Mouse (Mus musculus) ES-E14 (cell line): ENCODE data around the gene Stam2. TPM values are rescaled to one million over a fixed set of nuclear protein-coding genes. Genes with fewer than 3 reads are reported as not detected.

Source experiments
- DNase-seq: peaks from one replicate; pipeline ENCODE4 v3.0.0-alpha.2; 2013; ENCODE audit warnings: low read depth, low spot score
- H3K27ac ChIP-seq: 2 replicates; pipeline ENCODE4 v1.5.1; 2012; ENCODE audit warnings: low read depth, mild to moderate bottlenecking, low read length, moderate library complexity, mixed read lengths; ENCODE audit not compliant: poor library complexity, insufficient read depth, severe bottlenecking
- H3K36me3 ChIP-seq: 2 replicates; pipeline ENCODE4 v1.6.1; 2012; ENCODE audit warnings: mild to moderate bottlenecking, low read length, moderate library complexity, mixed read lengths; ENCODE audit not compliant: control insufficient read depth, poor library complexity, insufficient read depth, severe bottlenecking
- H3K4me1 ChIP-seq, 2 experiments: fragments of 150-350 bp in 1 of 2; sonication (generic) in 1 of 2; 2 replicates each; pipeline ENCODE4 v1.6.1; 2012; ENCODE audit warnings: low read length in 2 of 2, mild to moderate bottlenecking in 1 of 2, mixed read lengths in 1 of 2; ENCODE audit not compliant: control insufficient read depth in 2 of 2, insufficient read depth in 2 of 2, poor library complexity in 1 of 2
- H3K4me3 ChIP-seq, 2 experiments: fragments of 150-350 bp in 1 of 2; sonication (generic) in 1 of 2; 2 replicates each; pipeline ENCODE4 v1.5.1; 2012; ENCODE audit warnings: low read length in 2 of 2, low read depth in 1 of 2, mild to moderate bottlenecking in 1 of 2, mixed read lengths in 1 of 2; ENCODE audit not compliant: insufficient read depth in 1 of 2, poor library complexity in 1 of 2, severe bottlenecking in 1 of 2
- H3K9ac ChIP-seq: 2 replicates; pipeline ENCODE4 v1.6.1; 2012; ENCODE audit warnings: low read depth, mild to moderate bottlenecking, low read length, mixed read lengths; ENCODE audit not compliant: poor library complexity, insufficient read depth, severe bottlenecking
- H3K9me3 ChIP-seq: fragments of 150-350 bp; sonication (generic); 2 replicates; pipeline ENCODE4 v1.6.1; 2012; ENCODE audit warnings: low read depth, mild to moderate bottlenecking, low read length; ENCODE audit not compliant: control insufficient read depth, insufficient read depth
- CHD2 ChIP-seq: IDR thresholded peaks from 2 replicates; pipeline ENCODE4 v1.6.1; 2014; ENCODE audit warnings: mild to moderate bottlenecking, low read depth, low read length, inconsistent platforms
- HCFC1 ChIP-seq: IDR thresholded peaks from 2 replicates; pipeline ENCODE4 v1.6.1; 2012; ENCODE audit warnings: low read length, inconsistent platforms, borderline replicate concordance; ENCODE audit not compliant: insufficient read depth
- MAFK ChIP-seq: IDR thresholded peaks from 2 replicates; pipeline ENCODE4 v1.6.1; 2014; ENCODE audit warnings: mild to moderate bottlenecking, low read depth, low read length, inconsistent platforms; ENCODE audit not compliant: insufficient read depth
- ZC3H11A ChIP-seq: IDR thresholded peaks from 2 replicates; pipeline ENCODE4 v1.6.1; 2012; ENCODE audit warnings: low read depth, mild to moderate bottlenecking, inconsistent platforms, low read length, borderline replicate concordance
- ZNF384 ChIP-seq: IDR thresholded peaks from 2 replicates; pipeline ENCODE4 v1.6.1; 2012; ENCODE audit warnings: low read depth, low read length, inconsistent platforms
- in situ Hi-C, 2 experiments: fragments of 600-800 bp; cut with MboI; formaldehyde crosslinking; loops; one replicate each; pipeline ENCODE4 v1.15.1; 2025; ENCODE audit warnings: low sequenced_read_pairs in 2 of 2, inconsistent platforms in 1 of 2; ENCODE audit not compliant: unreplicated experiment in 2 of 2
- total RNA-seq: library from RNA; depleted of rRNA; stranded (reverse); fragments of 300-350 nt; gene quantifications from 2 replicates; pipeline ENCODE4 v1.2.3, GENCODE M21; 2012

Stam2 gene
- total RNA-seq, 1 experiment = 24.5 TPM

DNA sequence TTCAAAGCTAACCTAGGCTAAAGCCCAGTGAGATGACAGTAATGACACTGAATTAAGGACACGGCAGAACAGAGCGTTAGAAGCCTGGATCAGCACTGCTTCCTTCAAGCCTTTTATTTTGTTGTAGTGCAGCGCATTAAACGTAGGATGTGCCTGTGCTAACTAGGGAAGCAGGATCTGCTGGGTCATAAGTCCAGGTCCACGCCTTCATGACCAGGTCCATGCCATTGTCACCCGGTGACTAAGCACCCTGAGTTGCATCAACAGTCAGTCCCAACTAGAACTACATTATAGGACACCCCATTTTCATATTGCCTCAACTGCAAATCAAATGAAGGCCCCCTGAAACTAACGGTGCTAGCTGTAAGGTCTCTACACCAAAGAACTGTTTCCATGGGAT lies 7.6 kb downstream of the Stam2 start:
- in situ Hi-C loops = no loop called here
- H3K4me3 ChIP-seq = no peak overlapping the region
- peaks cover 0 to 4% of the 10 kb centered on the region in 2 experiments; a peak in 2 of 4 replicates for H3K4me1 ChIP-seq
- no peaks in the 10 kb centered on the region; the same call in 1 of the 2 replicates for H3K36me3 ChIP-seq
- TF ChIP-seq CHD2 = no peak
- no peak for TF ChIP-seq ZC3H11A
- no peak for TF ChIP-seq ZNF384
- no peak for TF ChIP-seq MAFK
- TF ChIP-seq HCFC1 = no peak
- no peak overlapping the region for H3K27ac ChIP-seq
- no peak for DNase-seq
- no peaks in the 10 kb centered on the region for H3K9me3 ChIP-seq
- no peak overlapping the region for H3K9ac ChIP-seq

DNA sequence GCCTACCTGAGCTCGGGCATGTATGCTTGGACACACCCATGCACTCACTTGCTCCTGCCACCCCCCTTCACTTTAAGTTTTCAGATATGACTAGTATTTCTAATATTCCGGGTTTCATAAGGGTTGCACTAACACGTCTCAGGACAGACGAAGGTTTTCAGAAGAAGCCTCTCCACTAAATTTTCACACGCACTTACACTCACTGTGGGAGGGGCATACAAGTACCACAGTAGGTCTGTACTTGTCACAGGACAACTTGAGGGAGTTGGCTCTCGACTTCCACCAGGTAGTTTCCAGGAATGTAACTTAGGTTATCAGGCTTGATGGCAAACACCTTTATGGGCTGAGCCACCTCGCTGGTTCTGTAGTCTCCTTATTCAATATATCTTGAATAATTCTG lies 8.4 kb downstream of the Stam2 start:
- Histone ChIP-seq H3K4me3 (no peak overlapping the region), H3K36me3 (no peaks in the 10 kb centered on the region; the same call in 1 of the 2 replicates), H3K27ac (no peak overlapping the region), H3K9me3 (no peaks in the 10 kb centered on the region), H3K9ac (no peak overlapping the region), H3K4me1 (peaks cover 0 to 4% of the 10 kb centered on the region in 2 experiments; a peak in 2 of 4 replicates)
- in situ Hi-C loops = no loop called here
- DNase-seq = no peak
- TF ChIP-seq CHD2 (no peak), ZC3H11A (no peak)

DNA sequence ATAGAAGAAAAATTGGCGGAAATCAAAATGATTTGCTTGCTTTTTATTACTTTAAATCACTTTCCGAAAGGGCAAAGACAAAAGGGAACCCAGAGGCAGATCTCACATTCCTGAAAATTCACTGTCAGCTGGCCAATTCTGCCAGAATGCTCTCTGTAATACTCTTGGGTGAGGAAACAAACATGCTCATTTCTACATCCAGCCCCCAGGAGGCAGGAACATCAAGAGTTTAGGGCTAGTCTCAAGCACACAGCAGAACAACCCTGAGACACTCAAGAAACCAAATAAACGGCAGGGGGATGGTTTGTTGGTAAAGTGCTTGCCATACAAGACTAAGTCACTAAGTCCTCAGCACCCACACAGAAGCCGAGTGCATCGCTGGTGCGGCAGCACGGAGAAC lies 9.5 kb downstream of the Stam2 start:
- TF ChIP-seq MAFK (no peak), CHD2 (no peak)
- H3K4me3 ChIP-seq = no peak overlapping the region
- no peak overlapping the region for H3K9ac ChIP-seq
- no peak for DNase-seq
- H3K9me3 ChIP-seq = no peaks in the 10 kb centered on the region
- no peak overlapping the region for H3K27ac ChIP-seq
- in situ Hi-C loops = no loop called here
- no peaks in the 10 kb centered on the region; the same call in 1 of the 2 replicates for H3K36me3 ChIP-seq
- H3K4me1 ChIP-seq = peaks cover 0 to 2% of the 10 kb centered on the region in 2 experiments; a peak in 1 of 4 replicates

DNA sequence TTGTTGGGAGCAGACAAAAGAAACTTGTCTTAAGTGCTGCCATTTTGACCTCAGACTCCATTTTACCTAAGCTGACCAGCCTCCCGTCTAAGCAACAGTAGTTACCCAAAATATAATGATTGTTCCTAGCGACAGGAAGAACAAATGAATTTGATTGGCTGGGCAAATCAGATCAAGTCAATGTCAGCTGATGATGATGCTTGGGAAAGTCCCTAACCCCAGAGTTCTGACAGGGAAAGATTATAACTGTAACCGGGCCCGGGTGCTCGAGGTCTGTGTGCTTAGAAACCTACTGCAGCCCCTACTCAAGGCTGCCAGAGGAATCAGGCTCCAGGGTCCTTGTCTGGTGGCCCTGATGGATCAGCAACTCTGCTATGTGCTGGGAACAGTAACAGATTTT lies 10.1 kb downstream of the Stam2 start:
- no peak overlapping the region for H3K27ac ChIP-seq
- in situ Hi-C loops = no loop called here
- H3K9me3 ChIP-seq = no peaks in the 10 kb centered on the region
- peaks cover 0 to 2% of the 10 kb centered on the region in 2 experiments; a peak in 1 of 4 replicates for H3K4me1 ChIP-seq
- H3K4me3 ChIP-seq = no peak overlapping the region
- no peaks in the 10 kb centered on the region; the same call in 1 of the 2 replicates for H3K36me3 ChIP-seq
- DNase-seq = no peak
- H3K9ac ChIP-seq = no peak overlapping the region
- TF ChIP-seq ZC3H11A (no peak), MAFK (no peak), HCFC1 (no peak), CHD2 (no peak), ZNF384 (no peak)

DNA sequence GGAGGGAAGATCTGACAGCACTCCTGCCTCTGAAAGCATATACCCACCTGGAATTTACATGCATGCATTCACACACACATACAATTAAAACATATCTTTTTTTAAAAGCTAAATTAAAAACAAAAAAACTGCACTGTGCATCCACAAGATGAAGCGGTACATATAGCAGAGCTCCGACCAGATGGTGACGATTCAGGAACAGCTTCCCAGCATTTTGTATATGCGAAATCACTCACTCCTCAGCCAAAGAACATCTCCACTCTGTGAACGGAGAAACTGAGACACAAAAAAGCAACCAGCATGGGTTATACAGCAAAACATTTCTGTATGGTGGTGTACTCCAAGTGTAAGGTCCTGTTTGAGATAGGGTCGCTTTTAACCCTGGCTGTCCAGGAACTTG lies 11.2 kb downstream of the Stam2 start:
- in situ Hi-C loops = no loop called here
- H3K9me3 ChIP-seq = no peaks in the 10 kb centered on the region
- H3K4me3 ChIP-seq = no peak overlapping the region
- DNase-seq = no peak
- no peaks in the 10 kb centered on the region; the same call in 1 of the 2 replicates for H3K36me3 ChIP-seq
- H3K9ac ChIP-seq = no peak overlapping the region
- H3K27ac ChIP-seq = no peak overlapping the region
- H3K4me1 ChIP-seq = peaks cover 0 to 2% of the 10 kb centered on the region in 2 experiments; a peak in 1 of 4 replicates
- TF ChIP-seq HCFC1 = no peak
- no peak for TF ChIP-seq CHD2
- TF ChIP-seq ZNF384 = no peak
- no peak for TF ChIP-seq ZC3H11A
- no peak for TF ChIP-seq MAFK
